Mouse (Mus musculus): ENCODE measurements around the gene Rasl11b.

- TF ChIP-seq CEBPB (IDR thresholded peaks at IDR 0.05; ENCODE audit: insufficient read depth, poor library complexity, severe bottlenecking) = no peak
- no peak for TF ChIP-seq MYOG (IDR thresholded peaks at IDR 0.05; ENCODE audit: control insufficient read depth in 1 of 3, insufficient read depth in 1 of 3, insufficient read length in 2 of 3, low read depth in 2 of 3)
- no peak for TF ChIP-seq TCF12 (IDR thresholded peaks at IDR 0.05; ENCODE audit: insufficient read depth, poor library complexity, severe bottlenecking)
- no peak for TF ChIP-seq POLR2A (IDR thresholded peaks at IDR 0.05; ENCODE audit: insufficient read length, low read depth)
- no peak for TF ChIP-seq USF1 (IDR thresholded peaks at IDR 0.05; ENCODE audit: low read depth)
- TF ChIP-seq POLR2AphosphoS2 (IDR thresholded peaks at IDR 0.05; ENCODE audit: insufficient read length, low read depth) = no peak
- TF ChIP-seq MYOD1 (IDR thresholded peaks at IDR 0.05; ENCODE audit: control insufficient read depth in 1 of 3, insufficient read length in 2 of 3, low read depth in 2 of 3) = no peak
- no peak for TF ChIP-seq E2F4 (IDR thresholded peaks at IDR 0.05; ENCODE audit: insufficient read depth)
Measured at GRCm38 (mm10) chr5:74240926-74241680, 46.0 kb downstream of the Rasl11b start.

All from myocyte (in vitro differentiated cells).